Mouse (Mus musculus): ENCODE measurements around the gene Slc39a11. TPM values are rescaled to one million over a fixed set of nuclear protein-coding genes. Genes with fewer than 3 reads are reported as not detected.

Slc39a11 gene
- polyA plus RNA-seq, 1 experiment from 2014 or later = 56.6 TPM

GRCm38 (mm10) chr11:113554701-113555360 is 95.0 kb downstream of the Slc39a11 start:
- TF ChIP-seq CTCF (IDR thresholded peaks at IDR 0.05; ENCODE audit: low read depth) = no peak
- TF ChIP-seq EP300 (optimal IDR thresholded peaks at IDR 0.05) = no peak
- Histone ChIP-seq H3K9ac (ENCODE audit: low read length) (no peak overlapping the region), H3K4me1 (replicated peaks; ENCODE audit: control insufficient read depth, insufficient read depth) (no peaks in the 10 kb centered on the region), H3K27ac (replicated peaks) (no peak overlapping the region), H3K9me3 (ENCODE audit: control insufficient read depth, low read length) (no peaks in the 10 kb centered on the region), H3K4me2 (replicated peaks; ENCODE audit: low read depth) (no peak overlapping the region), H3K27me3 (ENCODE audit: control insufficient read depth, insufficient read depth, low read length) (no peaks in the 10 kb centered on the region), H3K36me3 (ENCODE audit: control insufficient read depth, insufficient read depth, low read length) (no peaks in the 10 kb centered on the region), H3K4me3 (ENCODE audit: low read depth, low read length) (no peak overlapping the region)
- 75% methylated on average over 7 of the region's 7 CpGs for WGBS
- DNase-seq (ENCODE audit: low spot score) (peak; percentile 43), ATAC-seq (ENCODE audit: low FRiP score, low TSS enrichment) (peak; percentile 81)

- H3K9ac ChIP-seq (ENCODE audit: low read length) = no peak overlapping the region
- H3K4me1 ChIP-seq (replicated peaks; ENCODE audit: control insufficient read depth, insufficient read depth) = no peaks in the 10 kb centered on the region
- no peaks in the 10 kb centered on the region for H3K9me3 ChIP-seq (ENCODE audit: control insufficient read depth, low read length)
- TF ChIP-seq EP300 (optimal IDR thresholded peaks at IDR 0.05) (no peak), CTCF (IDR thresholded peaks at IDR 0.05; ENCODE audit: low read depth) (no peak)
- H3K4me3 ChIP-seq (ENCODE audit: low read depth, low read length) = no peak overlapping the region
- H3K27me3 ChIP-seq (ENCODE audit: control insufficient read depth, insufficient read depth, low read length) = no peaks in the 10 kb centered on the region
- H3K27ac ChIP-seq (replicated peaks) = no peak overlapping the region
- H3K36me3 ChIP-seq (ENCODE audit: control insufficient read depth, insufficient read depth, low read length) = no peaks in the 10 kb centered on the region
- DNase-seq (ENCODE audit: low spot score) (no peak), ATAC-seq (ENCODE audit: low FRiP score, low TSS enrichment) (no peak)
- WGBS = 77% methylated on average over 7 of the region's 7 CpGs
- H3K4me2 ChIP-seq (replicated peaks; ENCODE audit: low read depth) = no peak overlapping the region
Observed at GRCm38 (mm10) chr11:113554194-113554593, 95.7 kb downstream of the Slc39a11 start.

GRCm38 (mm10) chr11:113553605-113554004 is 96.3 kb downstream of the Slc39a11 start:
- Histone ChIP-seq H3K9me3 (ENCODE audit: control insufficient read depth, low read length) (no peaks in the 10 kb centered on the region), H3K27me3 (ENCODE audit: control insufficient read depth, insufficient read depth, low read length) (no peaks in the 10 kb centered on the region), H3K4me3 (ENCODE audit: low read depth, low read length) (no peak overlapping the region), H3K27ac (replicated peaks) (no peak overlapping the region), H3K4me2 (replicated peaks; ENCODE audit: low read depth) (no peak overlapping the region), H3K36me3 (ENCODE audit: control insufficient read depth, insufficient read depth, low read length) (no peaks in the 10 kb centered on the region), H3K4me1 (replicated peaks; ENCODE audit: control insufficient read depth, insufficient read depth) (no peaks in the 10 kb centered on the region), H3K9ac (ENCODE audit: low read length) (no peak overlapping the region)
- TF ChIP-seq EP300 (optimal IDR thresholded peaks at IDR 0.05) = no peak
- TF ChIP-seq CTCF (IDR thresholded peaks at IDR 0.05; ENCODE audit: low read depth) = no peak
- DNase-seq (ENCODE audit: low spot score) (no peak), ATAC-seq (ENCODE audit: low FRiP score, low TSS enrichment) (no peak)
- WGBS = 71% methylated on average over 13 of the region's 13 CpGs

GRCm38 (mm10) chr11:113552539-113552938 is 97.3 kb downstream of the Slc39a11 start:
- ATAC-seq (ENCODE audit: low FRiP score, low TSS enrichment) (no peak), DNase-seq (ENCODE audit: low spot score) (no peak)
- Histone ChIP-seq H3K4me3 (ENCODE audit: low read depth, low read length) (no peak overlapping the region), H3K9ac (ENCODE audit: low read length) (no peak overlapping the region), H3K4me1 (replicated peaks; ENCODE audit: control insufficient read depth, insufficient read depth) (no peaks in the 10 kb centered on the region), H3K27ac (replicated peaks) (no peak overlapping the region), H3K4me2 (replicated peaks; ENCODE audit: low read depth) (no peak overlapping the region), H3K9me3 (ENCODE audit: control insufficient read depth, low read length) (no peaks in the 10 kb centered on the region), H3K27me3 (ENCODE audit: control insufficient read depth, insufficient read depth, low read length) (no peaks in the 10 kb centered on the region), H3K36me3 (ENCODE audit: control insufficient read depth, insufficient read depth, low read length) (no peaks in the 10 kb centered on the region)
- WGBS = 57% methylated on average over 10 of the region's 10 CpGs
- TF ChIP-seq EP300 (optimal IDR thresholded peaks at IDR 0.05) = no peak
- no peak for TF ChIP-seq CTCF (IDR thresholded peaks at IDR 0.05; ENCODE audit: low read depth)

GRCm38 (mm10) chr11:113546217-113546877 is 103.5 kb downstream of the Slc39a11 start:
- 65% methylated on average over 11 of the region's 11 CpGs for WGBS

GRCm38 (mm10) chr11:113544017-113544640 is 105.8 kb downstream of the Slc39a11 start:
- Histone ChIP-seq H3K4me1 (replicated peaks; ENCODE audit: control insufficient read depth, insufficient read depth) (no peaks in the 10 kb centered on the region), H3K27ac (replicated peaks) (no peak overlapping the region), H3K9me3 (ENCODE audit: control insufficient read depth, low read length) (no peaks in the 10 kb centered on the region), H3K36me3 (ENCODE audit: control insufficient read depth, insufficient read depth, low read length) (no peaks in the 10 kb centered on the region), H3K4me2 (replicated peaks; ENCODE audit: low read depth) (no peak overlapping the region), H3K4me3 (ENCODE audit: low read depth, low read length) (no peak overlapping the region), H3K27me3 (ENCODE audit: control insufficient read depth, insufficient read depth, low read length) (no peaks in the 10 kb centered on the region), H3K9ac (ENCODE audit: low read length) (no peak overlapping the region)
- no peak for TF ChIP-seq EP300 (optimal IDR thresholded peaks at IDR 0.05)
- no peak for TF ChIP-seq CTCF (IDR thresholded peaks at IDR 0.05; ENCODE audit: low read depth)
- DNase-seq (ENCODE audit: low spot score) (no peak), ATAC-seq (ENCODE audit: low FRiP score, low TSS enrichment) (no peak)
- WGBS = 82% methylated on average over 11 of the region's 11 CpGs

More at GRCm38 (mm10) chr11:113546217-113546877, 103.5 kb downstream of the Slc39a11 start:
- H3K4me1 ChIP-seq (replicated peaks; ENCODE audit: control insufficient read depth, insufficient read depth) = no peaks in the 10 kb centered on the region
- no peak overlapping the region for H3K9ac ChIP-seq (ENCODE audit: low read length)
- no peaks in the 10 kb centered on the region for H3K36me3 ChIP-seq (ENCODE audit: control insufficient read depth, insufficient read depth, low read length)
- H3K4me3 ChIP-seq (ENCODE audit: low read depth, low read length) = no peak overlapping the region
- H3K9me3 ChIP-seq (ENCODE audit: control insufficient read depth, low read length) = no peaks in the 10 kb centered on the region
- DNase-seq (ENCODE audit: low spot score) = no peak
- no peak overlapping the region for H3K4me2 ChIP-seq (replicated peaks; ENCODE audit: low read depth)
- TF ChIP-seq CTCF (IDR thresholded peaks at IDR 0.05; ENCODE audit: low read depth) (no peak), EP300 (optimal IDR thresholded peaks at IDR 0.05) (no peak)
- H3K27me3 ChIP-seq (ENCODE audit: control insufficient read depth, insufficient read depth, low read length) = no peaks in the 10 kb centered on the region
- no peak; the same call in 1 of the 2 replicates for ATAC-seq (ENCODE audit: low FRiP score, low TSS enrichment)
- H3K27ac ChIP-seq (replicated peaks) = no peak overlapping the region
